Mouse (Mus musculus) liver, embryonic 13.5 days (tissue): Measurements from ENCODE around the gene Cst6. TPM values are rescaled to one million over a fixed set of nuclear protein-coding genes. Genes with fewer than 3 reads are reported as not detected.

Source experiments
- ATAC-seq: fragments of 200-750 bp; cut with Nextera tagmentation; 2 replicates; pipeline ENCODE4 v1.8.0; 2017; ENCODE audit warnings: low read depth, mild to moderate bottlenecking, moderate number of reproducible peaks, moderate library complexity
- DNase-seq: peaks from one replicate; pipeline ENCODE4 v3.0.0; 2022
- H3K27ac ChIP-seq: fragments of 300-500 bp; sonication (generic); 2 replicates; pipeline ENCODE4 v1.5.1; 2015; ENCODE audit warnings: moderate library complexity, mild to moderate bottlenecking, inconsistent platforms
- H3K27me3 ChIP-seq: fragments of 300-500 bp; sonication (generic); 2 replicates; pipeline ENCODE4 v1.6.1; 2015; ENCODE audit warnings: mild to moderate bottlenecking, inconsistent platforms
- H3K36me3 ChIP-seq: fragments of 300-500 bp; sonication (generic); 2 replicates; pipeline ENCODE4 v1.6.1; 2015; ENCODE audit warnings: mild to moderate bottlenecking, inconsistent platforms
- H3K4me1 ChIP-seq: fragments of 300-500 bp; sonication (generic); replicated peaks from 2 replicates; pipeline ENCODE4 v1.6.1; 2015; ENCODE audit warnings: inconsistent platforms
- H3K4me2 ChIP-seq: fragments of 300-500 bp; sonication (generic); 2 replicates; pipeline ENCODE4 v1.6.1; 2015; ENCODE audit warnings: inconsistent platforms, mild to moderate bottlenecking, moderate library complexity
- H3K4me3 ChIP-seq: fragments of 300-500 bp; sonication (generic); replicated peaks from 2 replicates; pipeline ENCODE4 v1.5.1; 2015; ENCODE audit warnings: mild to moderate bottlenecking, inconsistent platforms
- H3K9ac ChIP-seq: fragments of 300-500 bp; sonication (generic); 2 replicates; pipeline ENCODE4 v1.6.1; 2015; ENCODE audit warnings: mild to moderate bottlenecking, inconsistent platforms
- H3K9me3 ChIP-seq: fragments of 300-500 bp; sonication (generic); replicated peaks from 2 replicates; pipeline ENCODE4 v1.6.1; 2016; ENCODE audit warnings: inconsistent platforms
- WGBS: fragments of 180-500 bp; shearing (Covaris S2); methylation state at CpG from one replicate; pipeline ENCODE4 v1.1.7; 2015; ENCODE audit not compliant: insufficient replicate concordance; 5-methylcytosine and 5-hydroxymethylcytosine counted together
- polyA plus RNA-seq: library from polyadenylated mRNA; unstranded; fragments of >200 nt; fragmentation: Nextera tagmentation; extraction: Ambion mirVana; gene quantifications from 2 replicates; pipeline ENCODE4 v1.2.1, GENCODE M21; 2015

Gene Cst6
- polyA plus RNA-seq, 1 experiment from 2014 or later: 0.39 TPM

DNA sequence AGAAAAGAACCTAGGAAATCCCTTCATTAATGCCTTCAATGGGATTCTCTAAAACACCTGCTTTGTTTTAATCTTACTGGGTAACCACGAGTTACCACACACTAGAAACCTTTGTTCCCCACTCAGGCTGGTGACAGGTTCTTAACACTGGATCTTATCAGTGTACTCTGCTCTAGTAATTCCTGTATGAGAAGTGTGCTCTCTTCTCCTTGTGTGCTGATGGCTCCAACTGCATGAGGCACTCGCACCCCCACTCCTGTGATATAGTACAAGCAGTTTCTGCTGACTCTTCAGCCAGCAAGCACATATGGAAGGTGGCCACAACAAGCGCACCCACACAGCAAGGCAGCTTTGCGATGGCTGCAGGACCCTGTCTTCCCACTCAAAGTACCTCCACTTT is 24.8 kb upstream of the Cst6 start:
- no peaks in the 10 kb centered on the region for H3K9me3 ChIP-seq
- H3K9ac ChIP-seq: no peak overlapping the region
- no peak overlapping the region for H3K4me3 ChIP-seq
- no peaks in the 10 kb centered on the region for H3K27me3 ChIP-seq
- no peak for DNase-seq
- ATAC-seq: no peak
- peaks cover 60% of the 10 kb centered on the region for H3K36me3 ChIP-seq
- no peaks in the 10 kb centered on the region; the same call in 1 of the 2 replicates for H3K4me1 ChIP-seq
- H3K4me2 ChIP-seq: no peak overlapping the region
- 72% methylated on average over 4 of the region's 4 CpGs for WGBS
- H3K27ac ChIP-seq: no peak overlapping the region

DNA sequence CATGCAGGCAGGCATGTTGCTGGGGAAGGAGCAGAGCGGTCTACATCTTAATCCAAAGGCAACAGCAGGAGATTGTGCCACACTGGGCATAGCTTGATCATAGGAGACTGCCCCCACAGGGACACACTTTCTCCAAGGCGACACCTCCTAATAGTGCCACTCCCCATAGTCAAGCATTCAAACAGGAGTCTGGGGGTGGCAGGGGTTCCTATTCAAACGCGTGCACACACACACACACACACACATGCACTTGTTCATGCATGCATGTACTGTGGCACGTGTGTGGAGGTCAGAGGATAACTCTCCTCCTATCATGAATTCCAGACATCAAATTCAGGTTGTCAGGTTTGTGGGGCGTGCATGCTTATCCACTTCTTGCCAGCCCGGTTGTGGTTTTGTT is 23.4 kb upstream of the Cst6 start:
- Histone ChIP-seq H3K9me3 (no peaks in the 10 kb centered on the region), H3K27ac (no peak overlapping the region), H3K36me3 (peaks cover 60% of the 10 kb centered on the region), H3K4me2 (no peak overlapping the region), H3K4me1 (peaks cover 12% of the 10 kb centered on the region), H3K27me3 (no peaks in the 10 kb centered on the region), H3K4me3 (no peak overlapping the region), H3K9ac (no peak overlapping the region)
- ATAC-seq: no peak
- no peak for DNase-seq
- 81% methylated on average over 7 of the region's 7 CpGs for WGBS

DNA sequence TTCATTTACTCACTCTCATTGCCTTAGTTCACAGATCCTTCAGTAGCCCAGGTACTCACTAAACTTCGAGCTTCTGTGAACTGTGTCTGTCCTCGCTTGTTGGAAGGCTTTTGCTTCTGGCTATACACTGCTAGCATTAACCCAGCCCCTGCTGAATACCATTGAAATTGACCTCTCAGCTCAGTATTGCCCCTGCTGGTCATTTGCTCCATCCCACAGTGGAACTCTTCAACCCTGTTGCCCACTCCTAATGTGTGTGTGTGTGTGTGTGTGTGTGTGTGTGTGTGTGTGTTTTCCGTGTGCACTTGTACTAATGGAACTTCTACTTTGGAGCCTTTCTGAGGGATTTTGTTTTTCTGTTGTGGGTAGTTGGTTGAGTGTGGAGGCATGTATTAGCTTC is 21.6 kb upstream of the Cst6 start:
- Histone ChIP-seq H3K4me2 (no peak overlapping the region), H3K27ac (no peak overlapping the region), H3K36me3 (peaks cover 50% of the 10 kb centered on the region), H3K4me1 (peaks cover 18% of the 10 kb centered on the region), H3K27me3 (no peaks in the 10 kb centered on the region), H3K9me3 (no peaks in the 10 kb centered on the region), H3K4me3 (no peak overlapping the region), H3K9ac (no peak overlapping the region)
- ATAC-seq (no peak), DNase-seq (no peak)
- WGBS: 78% methylated on average over 3 of the region's 3 CpGs

DNA sequence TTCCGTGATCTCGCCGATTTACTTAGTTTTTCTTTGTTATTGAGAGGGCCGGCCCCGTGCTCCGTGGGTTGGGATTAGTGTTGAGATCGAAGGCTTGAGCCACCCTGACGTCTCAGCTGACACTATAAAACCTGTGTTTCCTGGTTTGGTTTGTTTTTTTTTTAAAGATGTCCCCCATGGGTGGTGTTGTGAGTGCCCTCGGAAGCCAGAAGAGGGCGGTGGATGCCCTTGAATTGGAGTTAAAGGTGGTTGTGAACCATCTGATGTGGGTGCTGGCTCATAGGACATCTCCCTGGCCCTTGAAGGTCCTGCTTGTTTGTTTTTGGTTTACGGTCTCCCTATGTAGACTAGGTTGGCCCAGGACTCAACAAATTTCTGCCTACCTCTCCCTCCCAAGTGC is 18.1 kb upstream of the Cst6 start:
- peaks cover 38% of the 10 kb centered on the region for H3K4me1 ChIP-seq
- no peak for DNase-seq

DNA sequence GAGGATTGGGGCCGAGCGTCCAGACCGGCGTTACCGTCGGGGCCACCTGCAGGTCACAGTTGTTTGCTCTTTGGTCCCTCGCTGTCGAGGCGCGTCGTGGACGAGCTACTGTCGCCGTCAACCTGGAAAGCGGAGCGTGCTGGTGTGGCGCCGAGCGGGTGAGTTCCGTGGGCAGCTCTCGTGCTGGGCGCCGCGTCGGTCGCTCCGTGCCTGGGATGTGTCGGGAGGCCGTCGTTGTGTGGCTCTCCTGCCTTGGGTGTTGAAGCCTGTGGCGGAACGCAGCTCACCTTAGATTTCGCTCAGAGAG is 17.6 kb upstream of the Cst6 start, which contains the start of gene Banf1:
Gene Banf1 (minus strand): TSS at position 116 of the 307 bp plus-strand sequence.
- no peaks in the 10 kb centered on the region for H3K9me3 ChIP-seq
- whole genome bisulfite sequencing: under 1% methylated on average over 33 of the region's 33 CpGs
- ATAC-seq: peak; percentile 18; the same call in 1 of the 2 replicates
- peak within 1 kb of the TSS; percentile 95 for H3K9ac ChIP-seq
- H3K27ac ChIP-seq: peak within 1 kb of the TSS; percentile 91
- peak within 1 kb of the TSS; percentile 98 for H3K4me3 ChIP-seq
- no peak for DNase-seq
- peak within 1 kb of the TSS; percentile 90 for H3K4me2 ChIP-seq
- no peaks in the 10 kb centered on the region for H3K27me3 ChIP-seq
- H3K36me3 ChIP-seq: peaks cover 63% of the 10 kb centered on the region
- peaks cover 38% of the 10 kb centered on the region for H3K4me1 ChIP-seq

More for the DNA sequence above, 18.1 kb upstream of the Cst6 start:
- peaks cover 67% of the 10 kb centered on the region for H3K36me3 ChIP-seq
- peak overlapping the region; percentile 95 for H3K9ac ChIP-seq
- H3K9me3 ChIP-seq: no peaks in the 10 kb centered on the region
- WGBS: 7% methylated on average over 11 of the region's 11 CpGs
- H3K4me3 ChIP-seq: peak overlapping the region; percentile 98
- H3K27ac ChIP-seq: peak overlapping the region; percentile 91
- H3K4me2 ChIP-seq: peak overlapping the region; percentile 90
- no peak for ATAC-seq
- no peaks in the 10 kb centered on the region for H3K27me3 ChIP-seq

DNA sequence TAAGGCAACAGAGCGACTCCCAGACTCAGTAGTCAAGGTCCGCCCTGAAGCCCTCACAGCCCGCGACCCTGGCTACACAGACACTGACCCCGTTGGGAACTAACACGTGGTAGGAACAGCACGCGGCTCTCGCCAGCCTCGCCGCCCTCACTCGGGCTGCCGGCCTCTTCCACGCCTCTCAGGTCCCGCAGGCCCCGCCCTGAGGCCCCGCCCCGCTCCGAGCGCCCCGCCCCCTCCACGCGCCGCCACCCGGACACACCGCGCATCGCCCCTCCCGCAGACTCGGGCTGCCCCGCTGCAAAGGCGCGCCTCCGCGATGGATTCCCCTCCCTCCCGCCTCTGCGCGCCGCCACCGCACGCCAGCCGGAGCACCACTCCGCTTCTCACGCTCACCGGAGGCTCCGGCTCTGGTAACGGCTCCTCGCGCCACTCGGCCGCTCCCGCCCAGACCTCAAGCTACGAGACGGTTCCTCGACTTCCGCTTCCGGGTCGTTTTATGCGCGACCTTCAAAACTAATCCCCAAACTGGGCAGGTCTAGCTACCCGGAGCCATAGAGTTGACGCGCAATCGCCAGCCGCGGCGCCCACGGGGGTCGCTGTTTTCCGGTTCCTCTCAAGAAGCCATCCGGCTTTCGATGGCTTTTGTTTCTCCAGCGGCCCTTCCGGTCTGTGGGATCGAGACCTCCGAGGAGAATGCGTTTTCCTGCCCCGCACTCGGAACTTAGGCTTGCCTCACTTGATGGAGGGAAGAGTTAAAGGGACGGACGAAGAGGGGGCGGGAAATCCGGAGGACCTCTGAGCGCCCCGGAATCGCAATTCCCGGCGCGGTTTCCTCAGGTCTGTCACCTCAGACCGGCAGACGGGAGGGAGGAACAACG is 17.0 kb upstream of the Cst6 start, which contains the start of gene Eif1ad:
Gene Eif1ad (plus strand): TSS at position 567 of the 878 bp plus-strand sequence.
- ATAC-seq (peak; percentile 93), DNase-seq (peak; percentile 88)
- Histone ChIP-seq H3K9me3 (no peaks in the 10 kb centered on the region), H3K27me3 (no peaks in the 10 kb centered on the region), H3K27ac (peak within 1 kb of the TSS; percentile 91), H3K36me3 (peaks cover 57% of the 10 kb centered on the region), H3K4me1 (peaks cover 38% of the 10 kb centered on the region), H3K4me3 (peak within 1 kb of the TSS; percentile 98), H3K4me2 (peak within 1 kb of the TSS; percentile 90), H3K9ac (peak within 1 kb of the TSS; percentile 95)
- WGBS: under 1% methylated on average over 84 of the region's 92 CpGs

DNA sequence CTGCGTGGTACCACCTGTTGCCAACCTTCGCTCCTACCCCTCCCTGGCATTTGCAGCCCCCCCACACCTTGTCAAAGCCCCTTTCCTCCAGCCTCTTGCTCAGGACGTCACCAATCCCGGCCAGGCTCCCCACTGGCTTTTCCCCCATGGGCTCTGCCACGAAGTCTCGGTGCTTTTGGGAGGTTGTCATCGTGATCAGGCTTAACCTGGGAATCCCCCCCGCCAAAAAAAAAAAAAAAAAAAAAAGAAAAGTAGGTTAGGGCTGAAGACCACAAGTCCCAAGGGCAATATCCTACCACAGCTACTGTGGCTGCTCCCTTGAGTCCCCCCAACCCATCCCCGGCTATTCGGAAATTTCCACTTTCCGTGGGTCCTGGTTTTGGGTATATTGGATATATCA is 16.4 kb upstream of the Cst6 start:
- peaks cover 53% of the 10 kb centered on the region for H3K36me3 ChIP-seq

DNA sequence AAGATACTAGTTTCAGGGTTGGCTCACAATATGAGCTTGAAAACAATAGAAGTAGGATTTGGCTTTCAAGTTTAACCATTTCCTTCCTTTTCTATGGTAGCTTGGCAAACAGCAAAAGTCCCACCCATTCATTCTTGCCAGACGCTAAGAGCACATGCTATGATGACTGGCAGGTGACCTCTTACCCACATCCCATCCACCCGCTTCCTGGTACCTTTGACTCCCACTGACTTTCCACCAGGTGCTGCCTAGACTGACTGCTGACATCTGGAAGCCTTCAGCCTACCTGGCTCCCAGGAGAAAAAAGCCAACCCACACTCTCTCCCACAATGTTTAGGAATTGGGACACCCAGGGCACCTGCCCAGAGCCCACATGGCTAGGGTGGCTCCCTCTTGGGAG is 14.8 kb upstream of the Cst6 start:
- H3K36me3 ChIP-seq: peaks cover 37% of the 10 kb centered on the region
- no peaks in the 10 kb centered on the region for H3K27me3 ChIP-seq
- H3K4me1 ChIP-seq: peaks cover 38% of the 10 kb centered on the region
- H3K4me3 ChIP-seq: no peak overlapping the region
- H3K9ac ChIP-seq: no peak overlapping the region
- WGBS: 77% methylated on average over 2 of the region's 2 CpGs
- no peak overlapping the region; the same call in 1 of the 2 replicates for H3K4me2 ChIP-seq
- no peaks in the 10 kb centered on the region for H3K9me3 ChIP-seq
- no peak overlapping the region for H3K27ac ChIP-seq
- ATAC-seq (no peak), DNase-seq (no peak)

More for the DNA sequence above, 16.4 kb upstream of the Cst6 start:
- H3K27me3 ChIP-seq: no peaks in the 10 kb centered on the region
- H3K9ac ChIP-seq: peak overlapping the region; percentile 95
- peak overlapping the region; percentile 90 for H3K4me2 ChIP-seq
- peak overlapping the region; percentile 91 for H3K27ac ChIP-seq
- ATAC-seq (no peak), DNase-seq (no peak)
- 3% methylated on average over 11 of the region's 11 CpGs for WGBS
- H3K4me1 ChIP-seq: peaks cover 38% of the 10 kb centered on the region
- H3K9me3 ChIP-seq: no peaks in the 10 kb centered on the region
- H3K4me3 ChIP-seq: peak overlapping the region; percentile 98

DNA sequence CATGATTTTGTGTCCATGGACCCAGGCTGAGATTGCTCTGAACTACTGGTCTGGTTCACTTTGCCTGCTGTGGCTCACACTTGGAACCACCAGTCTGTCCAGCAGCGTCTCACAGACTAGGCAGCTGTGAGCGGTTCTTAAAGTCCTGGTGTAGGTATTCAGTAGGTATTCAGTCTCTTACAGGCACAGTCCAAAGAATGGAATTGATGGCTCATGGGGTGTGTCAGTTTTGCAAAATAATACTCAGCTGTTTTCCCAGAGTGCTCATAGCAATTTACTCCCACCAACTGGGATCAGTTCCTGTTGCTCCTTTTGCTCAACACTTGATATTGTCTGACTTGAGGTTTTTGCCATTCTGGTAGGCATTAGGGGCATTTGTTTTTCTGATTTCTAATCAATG is 12.8 kb upstream of the Cst6 start:
- no peak for DNase-seq
- no peak for ATAC-seq
- H3K4me1 ChIP-seq: peaks cover 30% of the 10 kb centered on the region
- no peak overlapping the region for H3K9ac ChIP-seq
- WGBS: 68% methylated on average over 2 of the region's 2 CpGs
- no peaks in the 10 kb centered on the region for H3K27me3 ChIP-seq
- peaks cover 22% of the 10 kb centered on the region for H3K36me3 ChIP-seq
- H3K4me2 ChIP-seq: no peak overlapping the region
- H3K27ac ChIP-seq: no peak overlapping the region
- H3K4me3 ChIP-seq: no peak overlapping the region
- H3K9me3 ChIP-seq: no peaks in the 10 kb centered on the region

DNA sequence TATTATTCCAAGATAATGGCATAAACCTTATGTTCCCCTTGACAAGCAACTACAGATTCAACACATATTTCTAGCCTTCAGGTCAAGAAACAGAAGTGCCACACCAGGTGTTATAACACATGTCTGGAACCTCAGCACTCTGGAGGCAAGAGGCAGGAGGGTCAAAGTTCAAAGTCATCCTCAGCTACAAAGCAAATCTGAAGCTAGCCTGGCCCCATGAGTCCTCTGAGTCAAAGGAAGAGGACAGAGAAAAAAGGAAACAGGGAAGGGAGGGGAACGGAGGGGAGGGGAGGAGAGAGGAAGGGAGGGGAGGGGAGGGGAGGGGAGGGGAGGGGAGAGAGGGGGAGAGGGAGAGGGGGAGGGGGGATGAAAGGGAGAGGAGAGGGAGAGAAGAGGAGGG is 6.7 kb upstream of the Cst6 start:
- DNase-seq (no peak), ATAC-seq (no peak)
- H3K4me1 ChIP-seq: peaks cover 12% of the 10 kb centered on the region; the same call in 1 of the 2 replicates
- no peaks in the 10 kb centered on the region for H3K27me3 ChIP-seq
- no peak overlapping the region for H3K4me2 ChIP-seq
- no peak overlapping the region for H3K27ac ChIP-seq
- no CpG with 5 or more reads among the region's 1 CpGs for WGBS
- H3K4me3 ChIP-seq: no peak overlapping the region
- H3K9ac ChIP-seq: no peak overlapping the region
- no peaks in the 10 kb centered on the region for H3K9me3 ChIP-seq
- H3K36me3 ChIP-seq: no peaks in the 10 kb centered on the region

DNA sequence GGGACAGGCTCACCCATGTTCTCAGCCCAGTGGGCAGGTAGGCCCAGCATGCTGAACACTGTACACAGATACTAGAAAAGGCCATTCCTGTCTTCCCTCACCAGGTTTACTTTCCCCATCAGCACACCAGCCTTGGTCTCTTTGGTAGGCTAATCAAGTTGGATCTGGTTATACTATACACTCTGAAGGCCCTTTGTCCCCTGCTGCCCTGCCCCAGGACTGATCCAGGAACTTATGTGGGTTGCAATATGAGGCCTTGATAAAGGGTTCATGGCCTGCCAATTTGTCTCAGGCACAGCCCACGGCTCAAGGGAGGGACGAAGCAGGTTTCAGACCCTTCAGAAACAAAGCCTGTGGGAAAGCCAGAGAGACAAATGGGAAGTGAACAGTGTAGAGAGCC is 4.2 kb upstream of the Cst6 start:
- H3K9me3 ChIP-seq: no peaks in the 10 kb centered on the region
- DNase-seq: no peak
- H3K9ac ChIP-seq: no peak overlapping the region
- no peaks in the 10 kb centered on the region for H3K27me3 ChIP-seq
- no peaks in the 10 kb centered on the region for H3K36me3 ChIP-seq
- peaks cover 20% of the 10 kb centered on the region for H3K4me1 ChIP-seq
- ATAC-seq: no peak
- no peak overlapping the region for H3K4me2 ChIP-seq
- 59% methylated on average over 2 of the region's 2 CpGs for WGBS
- H3K4me3 ChIP-seq: no peak overlapping the region
- H3K27ac ChIP-seq: no peak overlapping the region
